Mouse (Mus musculus) T-helper 1 cell (primary cell): Measurements from ENCODE around the gene Gm20708.
"Not testable (repeated sequence)": the region's sequence is repeated elsewhere in the genome, so short reads cannot be mapped to it uniquely, and the experiment has no call there.

ENCODE experiments used
- in situ Hi-C: fragments of 300-600 bp; cut with MboI, MseI; formaldehyde crosslinking; loops from one replicate; pipeline ENCODE4 v1.15.1; 2025; ENCODE audit warnings: high pct_unique_total_duplicates

Gene Gm20708

DNA sequence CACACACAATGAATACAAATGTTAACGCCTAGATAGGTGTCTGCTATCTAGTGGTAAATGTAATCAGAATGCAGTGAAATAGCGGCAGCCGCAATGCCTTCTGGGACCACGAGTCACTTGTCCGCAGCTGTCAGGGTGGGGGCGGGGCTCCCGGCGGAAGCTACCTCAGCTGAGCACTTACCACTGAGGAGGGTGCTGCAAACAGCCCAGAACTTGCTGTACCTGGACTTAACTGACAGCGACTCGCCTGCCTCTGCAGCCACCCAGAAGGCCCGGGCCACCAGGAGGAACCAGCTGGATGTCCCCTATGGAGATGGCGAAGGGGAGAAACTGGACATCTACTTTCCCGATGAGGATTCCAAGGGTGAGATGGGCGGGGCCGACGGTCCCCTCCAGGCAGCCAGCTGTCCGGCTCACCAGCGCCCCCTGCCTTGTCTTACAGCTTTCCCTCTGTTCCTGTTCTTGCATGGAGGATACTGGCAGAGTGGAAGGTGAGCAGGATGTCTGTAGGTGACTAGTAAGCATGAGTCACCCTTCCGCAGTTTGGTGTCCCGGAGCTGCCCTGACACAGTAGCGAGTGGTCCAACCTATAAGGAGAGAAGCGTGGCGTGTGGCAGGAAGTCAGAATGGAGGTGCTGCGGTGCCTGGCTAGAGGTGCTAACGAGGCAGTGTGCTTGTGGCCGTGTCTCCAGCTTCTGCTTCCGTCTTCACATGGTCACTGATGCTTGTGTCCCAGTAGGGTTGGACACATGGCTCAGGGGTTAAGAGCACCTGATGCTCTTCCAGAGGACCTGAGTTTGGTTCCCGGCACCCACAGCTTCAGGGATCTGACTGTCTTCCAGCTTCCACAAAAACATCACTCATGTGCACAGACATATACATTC is 22.9 kb downstream of the Gm20708 start:
- in situ Hi-C loops, result no loop called here

- in situ Hi-C loops, result not testable (repeated sequence)
These were observed 24.0 kb downstream of the Gm20708 start for GRCm38 (mm10) chr11:117833509-117833908.

DNA sequence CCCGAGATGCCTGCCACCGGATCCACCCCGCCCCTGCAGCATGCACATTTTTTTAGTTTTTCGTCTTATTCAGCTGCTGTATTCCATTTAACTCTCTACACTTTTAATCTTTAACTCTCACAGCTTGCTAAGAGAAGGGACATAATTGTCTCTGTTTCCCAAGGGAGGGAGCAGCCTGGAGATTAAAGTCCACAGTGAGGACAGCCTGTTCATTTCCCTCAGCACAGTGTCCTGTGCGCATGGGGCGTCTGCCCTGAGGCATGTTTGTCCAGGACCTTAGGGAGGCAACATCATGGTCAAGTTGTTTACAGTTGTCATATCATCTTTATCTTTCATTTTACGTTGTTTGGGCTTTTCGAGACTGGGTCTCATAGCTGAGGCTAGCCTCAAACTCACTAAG is 24.6 kb downstream of the Gm20708 start:
- in situ Hi-C loops, result no loop called here

DNA sequence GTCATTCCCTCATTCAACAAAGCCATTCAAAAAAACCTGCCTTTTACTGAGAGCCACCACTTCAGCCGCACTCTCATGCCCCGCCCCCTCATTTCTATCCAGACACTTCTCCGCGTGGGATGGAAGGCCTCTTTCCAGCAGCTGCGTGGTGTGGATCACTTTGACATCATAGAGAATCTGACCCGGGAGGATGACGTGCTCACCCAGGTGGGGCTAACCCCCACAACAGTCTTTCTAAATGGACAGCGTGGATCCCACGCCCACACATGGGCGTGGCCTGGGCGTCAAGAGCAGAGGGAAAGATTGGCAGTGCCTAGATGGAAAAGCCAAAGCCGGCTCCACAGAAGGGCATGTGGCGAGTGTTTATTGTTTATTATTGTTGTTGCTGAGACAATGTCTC is 26.8 kb downstream of the Gm20708 start:
- in situ Hi-C loops, result no loop called here

- in situ Hi-C loops, result no loop called here
These were observed 29.1 kb downstream of the Gm20708 start for GRCm38 (mm10) chr11:117838572-117838971.

GRCm38 (mm10) chr11:117839021-117839420 is 29.6 kb downstream of the Gm20708 start:
- in situ Hi-C loops, result no loop called here

DNA sequence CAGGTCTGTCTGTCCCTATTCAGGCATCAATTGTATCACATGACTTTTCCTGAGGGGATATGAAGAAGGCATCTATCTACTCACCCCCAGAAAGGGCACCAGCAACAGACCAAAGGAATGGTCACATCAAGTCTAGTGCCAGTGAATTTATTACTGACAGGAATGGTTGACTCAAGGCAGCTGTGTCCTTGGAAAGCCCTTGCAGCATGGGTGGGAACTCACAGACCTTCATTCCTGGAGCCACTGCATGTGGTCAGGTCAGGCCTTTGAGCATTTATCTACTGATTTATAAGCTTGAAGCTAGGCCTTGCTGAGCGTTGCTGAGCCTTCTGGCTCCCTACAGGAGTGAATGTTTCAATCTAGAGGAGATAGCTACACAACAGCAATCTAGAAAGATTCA is 31.4 kb downstream of the Gm20708 start:
- in situ Hi-C loops, result no loop called here

DNA sequence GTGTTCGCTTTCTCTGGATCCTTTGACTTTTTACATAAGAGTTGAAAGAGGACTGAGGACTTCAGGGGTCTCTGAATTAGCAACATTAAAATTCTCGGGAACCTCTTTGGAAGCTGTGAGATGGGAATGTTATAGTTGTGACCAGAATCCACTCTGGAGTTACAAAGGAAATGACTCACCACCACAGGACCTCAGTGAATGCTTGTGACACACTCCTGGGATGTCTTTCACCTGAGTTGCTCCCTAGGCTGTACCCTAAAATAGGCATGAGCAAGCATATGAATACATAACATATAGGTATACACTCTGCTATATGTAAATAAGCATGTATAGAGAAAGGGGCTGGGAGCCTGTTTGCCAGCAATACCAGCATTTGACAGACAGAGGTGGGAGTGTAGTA is 34.0 kb downstream of the Gm20708 start:
- in situ Hi-C loops, result no loop called here

DNA sequence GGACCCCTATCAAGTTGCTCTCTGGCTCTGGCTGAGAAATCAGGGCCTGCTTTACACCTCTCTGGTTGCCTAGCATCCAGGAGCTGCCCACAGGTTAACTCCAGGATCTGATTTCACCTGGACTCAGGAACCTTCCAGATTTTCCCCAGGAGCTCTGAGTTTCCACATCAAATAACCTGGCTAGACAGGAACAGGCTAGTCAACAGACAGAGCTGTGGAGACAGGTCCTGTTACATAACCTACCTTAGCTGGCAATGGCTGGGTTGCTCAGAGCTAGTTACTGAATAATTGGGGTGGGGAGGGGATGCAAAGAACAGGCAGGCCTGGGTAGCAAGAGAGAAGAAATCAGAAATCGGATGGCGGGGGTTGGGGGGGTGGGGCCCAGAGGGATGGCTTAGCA is 35.5 kb downstream of the Gm20708 start:
- in situ Hi-C loops, result no loop called here

DNA sequence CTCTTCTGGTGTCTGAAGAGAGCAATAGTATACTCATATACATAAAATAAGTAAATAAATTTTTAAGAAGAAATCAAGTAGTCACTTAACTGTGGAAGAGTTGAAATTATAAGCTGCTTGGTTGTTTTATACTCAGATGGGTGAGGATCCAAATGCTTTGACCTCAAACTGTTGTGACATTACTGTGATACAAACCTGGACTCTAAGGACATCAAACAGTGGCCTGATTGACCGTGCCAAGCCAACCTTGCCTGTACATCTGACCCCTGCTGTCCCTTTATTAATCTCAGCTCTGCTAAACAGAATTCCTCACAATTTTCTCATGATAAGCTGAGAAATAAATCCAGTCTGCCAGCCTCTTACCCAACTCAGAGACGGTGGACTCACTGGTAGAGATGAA is 36.2 kb downstream of the Gm20708 start:
- in situ Hi-C loops, result no loop called here

DNA sequence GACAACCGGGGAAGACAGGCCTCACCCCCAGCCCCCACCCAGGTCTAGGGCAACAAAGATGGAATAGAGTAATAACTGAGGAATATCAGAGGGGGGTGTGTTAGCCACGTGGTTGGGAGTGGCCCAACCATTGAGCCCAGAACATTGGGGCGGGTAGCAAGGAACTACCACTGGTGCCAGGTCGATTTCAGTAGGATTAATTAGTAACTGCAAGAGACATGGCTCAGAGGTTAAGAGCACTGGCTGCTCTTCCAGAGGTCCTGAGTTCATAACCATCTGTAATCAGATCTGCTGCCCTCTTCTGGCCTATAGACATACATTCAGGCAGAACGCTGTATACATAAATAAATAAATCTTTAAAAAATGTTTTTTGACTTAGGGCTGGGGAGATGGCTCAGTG is 37.2 kb downstream of the Gm20708 start:
- in situ Hi-C loops, result no loop called here

DNA sequence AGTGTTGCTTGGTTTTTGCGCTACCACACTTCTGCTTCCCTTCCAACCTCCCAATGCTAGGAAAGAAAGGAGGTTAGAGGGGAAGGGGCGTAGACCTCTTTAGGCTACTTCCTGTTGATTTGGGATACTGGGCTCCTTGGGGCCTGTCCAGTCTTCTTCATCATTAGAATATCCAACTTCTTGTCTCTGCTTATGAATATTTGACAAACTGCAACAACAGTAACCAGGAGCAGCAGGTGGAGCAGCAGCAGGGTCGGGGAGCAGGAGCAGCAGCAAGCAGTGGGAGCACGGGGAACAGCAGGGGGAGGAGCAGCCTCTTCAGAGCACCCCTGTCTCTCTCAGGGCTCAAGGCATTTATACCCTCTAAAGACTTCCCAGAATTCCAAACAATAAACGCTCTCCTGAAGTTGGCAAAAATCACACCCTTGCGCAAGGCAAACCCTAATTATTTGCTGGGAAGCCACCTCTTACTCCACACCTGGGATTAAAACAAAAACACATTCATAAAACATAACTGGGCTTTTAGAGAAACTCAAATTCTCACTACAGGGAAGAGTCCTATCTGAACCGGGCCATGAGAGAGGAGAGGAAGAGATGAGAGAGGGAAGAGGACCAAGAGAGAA is 38.2 kb downstream of the Gm20708 start:
- in situ Hi-C loops, result no loop called here

DNA sequence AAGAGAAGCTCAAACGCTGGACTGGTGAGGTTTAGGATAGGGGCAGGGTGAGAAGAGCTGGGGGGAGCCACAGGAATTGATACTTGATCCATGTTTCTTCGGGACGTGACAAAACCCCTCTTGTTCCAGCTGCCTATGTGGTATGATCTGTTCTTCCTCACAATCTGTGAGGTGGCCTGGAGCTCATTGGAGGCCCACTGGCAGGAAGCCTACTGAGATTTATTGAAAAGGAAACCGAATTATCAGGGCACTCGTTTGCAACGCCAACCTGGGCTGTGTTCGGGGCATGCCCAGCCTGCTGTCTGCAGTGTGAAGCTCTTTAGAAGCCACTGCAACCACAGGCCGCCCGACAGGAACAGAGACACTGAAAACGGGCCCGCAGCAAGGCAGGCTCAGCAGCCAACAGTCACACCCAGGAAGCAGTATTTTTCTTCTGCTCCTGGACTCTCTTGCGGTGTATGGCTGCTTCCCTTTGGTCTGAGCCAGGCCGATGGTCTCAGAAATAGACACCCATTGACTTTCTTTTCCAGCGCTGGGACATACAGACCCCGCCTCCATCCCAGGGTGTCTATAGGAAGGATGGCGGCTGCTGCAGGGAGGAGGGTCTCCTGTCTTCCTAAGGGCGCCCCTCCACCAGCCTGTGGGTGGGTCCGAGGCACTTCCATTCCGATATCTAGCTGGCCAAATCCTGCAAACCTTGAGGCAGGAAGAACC is 39.0 kb downstream of the Gm20708 start:
- in situ Hi-C loops, result no loop called here

DNA sequence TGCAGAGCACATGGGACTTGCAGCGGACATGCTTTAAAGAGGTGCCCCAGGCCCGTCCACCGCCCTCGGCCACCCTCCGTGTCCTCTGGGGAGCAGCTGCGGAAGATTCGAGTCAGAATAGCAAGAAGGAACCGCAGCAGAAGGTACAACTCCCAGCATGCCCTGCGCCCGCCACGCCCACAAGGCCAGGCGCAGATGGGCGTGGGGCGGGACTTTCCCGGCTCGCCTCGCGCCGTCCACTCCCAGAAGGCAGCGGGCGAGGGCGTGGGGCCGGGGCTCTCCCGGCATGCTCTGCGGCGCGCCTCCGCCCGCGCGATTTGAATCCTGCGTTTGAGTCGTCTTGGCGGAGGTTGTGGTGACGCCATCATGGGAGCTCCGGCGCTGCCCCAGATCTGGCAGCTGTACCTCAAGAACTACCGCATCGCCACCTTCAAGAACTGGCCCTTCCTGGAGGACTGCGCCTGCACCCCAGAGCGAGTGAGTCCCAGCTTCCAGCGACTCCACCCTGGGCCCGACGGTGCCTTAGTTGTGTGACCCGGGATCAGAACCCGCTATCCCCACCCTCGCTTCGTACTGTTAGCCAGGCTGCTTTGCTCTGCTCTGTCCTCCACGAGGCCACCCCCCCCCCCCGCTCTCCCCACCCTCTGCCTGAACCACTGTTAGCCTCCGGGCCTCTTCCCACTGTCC is 39.7 kb downstream of the Gm20708 start, which contains the start of gene Birc5:
Birc5 (plus strand) TSS at position 267 of the 687 bp plus-strand sequence.
- in situ Hi-C loops, result no loop called here

GRCm38 (mm10) chr11:117852875-117853274 is 43.4 kb downstream of the Gm20708 start:
- in situ Hi-C loops, result no loop called here

DNA sequence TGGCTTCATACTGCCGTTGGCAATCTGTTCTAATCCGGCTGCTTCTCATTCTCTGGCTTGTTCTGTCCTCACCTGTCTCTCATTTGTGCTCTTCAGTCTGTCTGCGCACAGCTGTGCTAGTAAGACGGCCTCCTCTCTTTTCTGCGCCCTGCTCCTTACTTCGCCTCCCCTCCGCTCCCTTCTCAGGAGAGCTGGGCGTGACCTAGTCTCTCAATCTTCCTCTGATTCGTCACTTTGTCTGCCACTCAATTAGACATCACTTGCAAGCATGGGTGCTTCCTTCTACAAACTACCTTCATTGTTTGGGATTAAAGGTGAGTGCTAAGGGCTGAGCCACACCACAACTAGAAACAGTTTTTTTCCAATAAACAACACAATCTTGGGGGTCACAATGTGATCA is 44.8 kb downstream of the Gm20708 start:
- in situ Hi-C loops, result no loop called here

DNA sequence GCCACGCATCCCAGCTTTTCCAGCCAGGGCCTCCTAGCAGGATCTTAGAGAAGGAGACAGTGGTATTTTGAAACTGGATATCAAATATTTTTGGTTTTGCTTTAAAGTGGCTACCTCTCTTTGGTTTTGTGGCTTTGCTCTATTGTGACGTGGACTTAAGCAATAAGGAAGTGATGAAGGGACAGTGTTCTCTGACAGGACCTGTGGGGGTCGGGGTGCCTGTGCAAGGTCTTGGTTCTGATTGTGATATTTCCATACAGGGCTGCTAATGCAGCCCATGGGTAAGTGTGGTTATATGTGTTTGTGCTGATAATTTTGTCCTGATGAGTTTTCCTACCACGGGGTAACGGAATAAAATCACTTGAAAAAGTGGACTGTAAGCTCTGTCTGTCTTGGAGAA is 45.9 kb downstream of the Gm20708 start:
- in situ Hi-C loops, result no loop called here

GRCm38 (mm10) chr11:117855975-117856374 is 46.5 kb downstream of the Gm20708 start:
- in situ Hi-C loops, result no loop called here

DNA sequence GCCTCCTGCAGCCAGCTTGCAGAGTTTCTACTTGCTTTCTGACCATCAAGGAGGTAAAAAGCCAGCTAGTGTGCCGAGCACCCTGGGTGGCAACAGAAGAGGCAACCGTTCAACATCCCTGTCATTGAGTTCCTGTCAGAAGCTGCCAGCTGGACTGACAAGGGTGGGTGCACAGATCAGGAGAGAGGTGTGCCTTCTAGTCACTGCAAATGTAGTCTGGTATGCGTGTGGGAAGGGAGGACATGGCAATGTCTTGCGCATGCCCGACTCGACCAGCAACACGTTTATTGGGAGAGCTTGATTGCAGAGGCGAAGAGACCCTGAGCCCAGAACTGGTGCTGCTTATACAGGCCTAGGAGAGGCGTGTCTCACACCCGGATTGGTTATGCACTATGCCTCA is 48.0 kb downstream of the Gm20708 start:
- in situ Hi-C loops, result no loop called here

- in situ Hi-C loops, result no loop called here
These were observed 48.9 kb downstream of the Gm20708 start for GRCm38 (mm10) chr11:117858392-117858791.

DNA sequence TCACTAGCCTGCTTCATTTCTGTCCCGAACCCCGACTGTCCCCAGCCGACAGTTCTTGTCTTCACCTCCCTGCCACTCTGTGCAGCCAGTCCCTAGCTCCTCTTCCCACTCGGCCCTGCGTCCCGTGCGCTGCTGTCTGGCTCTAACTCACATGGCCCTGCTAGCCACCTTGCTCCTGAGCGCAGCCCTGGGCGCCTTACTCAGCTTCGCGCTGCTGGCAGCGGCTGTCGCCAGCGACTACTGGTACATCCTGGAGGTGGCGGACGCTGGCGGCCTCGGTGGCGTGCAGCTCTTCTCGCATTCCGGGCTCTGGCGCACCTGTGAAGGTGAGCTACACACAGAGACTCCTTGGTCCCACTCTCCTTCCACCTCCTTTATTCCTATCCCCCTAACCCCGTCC is 51.1 kb downstream of the Gm20708 start, which contains the start of gene Tmem235:
Tmem235 (plus strand) TSS at position 152 of the 400 bp plus-strand sequence.
- in situ Hi-C loops, result no loop called here
